Mouse (Mus musculus) erythroblast, embryonic 14.5 days (primary cell): Measurements from ENCODE around the gene Tomt.

ENCODE experiments used
- GATA1 ChIP-seq: IDR thresholded peaks from 2 replicates; pipeline ENCODE4 v1.6.1; 2012; ENCODE audit warnings: low read length, inconsistent platforms, mixed read lengths
- TAL1 ChIP-seq: IDR thresholded peaks from 3 replicates; pipeline ENCODE4 v1.6.1; 2012; ENCODE audit warnings: low read length, inconsistent platforms, mixed read lengths

- TF ChIP-seq TAL1 (no peak), GATA1 (no peak)
These were observed 23.6 kb downstream of the Tomt start for GRCm38 (mm10) chr7:101882413-101883154.
